Mouse (Mus musculus): Measurements from ENCODE around the gene Vmn1r104.
"Not testable (repeated sequence)": the region's sequence is repeated elsewhere in the genome, so short reads cannot be mapped to it uniquely, and the experiment has no call there.

The Vmn1r104 gene

GRCm38 (mm10) chr7:20533537-20533936, at the start of gene Vmn1r104:
Gene Vmn1r104, plus strand, starts transcription at chr7:20533837.
- not testable (repeated sequence) for DNase-seq (ENCODE audit: inconsistent age in 2 of 2, low spot score in 1 of 2)

- not testable (repeated sequence) for DNase-seq (ENCODE audit: inconsistent age in 2 of 2, low spot score in 1 of 2)
Measured at GRCm38 (mm10) chr7:20510434-20510833, 23.2 kb upstream of the Vmn1r104 start, which contains the start of gene Vmn1r103. Gene Vmn1r103, minus strand, starts transcription at chr7:20510534.

GRCm38 (mm10) chr7:20545657-20546056, 12.0 kb downstream of the Vmn1r104 start, which contains the start of gene Gm5726:
Gene Gm5726, minus strand, starts transcription at chr7:20545757.
- DNase-seq (ENCODE audit: inconsistent age in 2 of 2, low spot score in 1 of 2): not testable (repeated sequence)

- DNase-seq (ENCODE audit: inconsistent age in 2 of 2, low spot score in 1 of 2): not testable (repeated sequence)
Measured at GRCm38 (mm10) chr7:20576141-20576540, 42.5 kb downstream of the Vmn1r104 start, which contains the start of gene Gm4141. Gene Gm4141, minus strand, starts transcription at chr7:20576241.
